Mouse (Mus musculus): ENCODE measurements around the gene Shroom4. TPM values are rescaled to one million over a fixed set of nuclear protein-coding genes. Genes with fewer than 3 reads are reported as not detected.

Gene Shroom4
- under 1 TPM; 0.21 to 0.30 TPM for total RNA-seq (2023)

DNA sequence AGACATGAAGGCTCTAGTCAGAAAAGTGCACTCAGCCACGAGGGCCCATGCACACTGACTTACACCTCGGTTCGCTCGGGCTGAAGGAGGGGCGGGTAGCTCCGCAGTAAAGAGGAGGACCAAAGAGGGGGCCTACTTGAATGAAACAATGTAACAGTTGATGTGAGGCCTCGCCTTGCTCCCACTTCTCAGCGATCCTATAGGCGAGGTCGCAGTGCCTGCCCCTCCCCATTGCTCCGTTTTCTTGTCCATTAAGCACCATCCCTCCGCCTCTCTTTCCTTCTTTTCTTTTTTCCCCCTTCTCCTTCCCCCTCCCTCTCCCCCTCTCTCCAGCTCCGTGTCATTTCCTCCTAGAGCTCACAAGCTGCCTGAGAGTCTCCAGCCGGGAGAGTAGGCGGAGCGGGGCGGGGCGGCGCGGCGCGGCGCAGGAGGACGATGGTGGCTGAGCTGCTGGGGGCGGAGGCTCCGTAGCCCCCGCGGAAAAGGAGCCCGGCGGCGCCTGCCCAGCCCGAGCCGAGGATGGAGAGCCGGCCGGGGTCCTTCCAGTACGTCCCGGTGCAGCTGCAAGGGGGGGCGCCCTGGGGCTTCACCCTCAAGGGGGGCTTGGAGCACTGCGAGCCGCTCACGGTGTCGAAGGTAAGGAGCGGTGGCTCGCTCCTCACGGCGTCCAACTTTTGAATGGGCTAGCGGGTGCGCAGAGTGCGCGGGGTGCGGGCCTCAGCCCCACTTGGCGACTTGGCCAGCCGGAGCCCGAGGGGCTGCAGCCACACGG lies at the start of gene Shroom4:
Gene Shroom4, plus strand, starts transcription at position 229 of the 772 bp plus-strand sequence.

Other genes with a start within 250 kb of the Shroom4 start
- not detected for gene Nudt10, start 226.8 kb upstream of the Shroom4 start, total RNA-seq (2023)
- gene Bmp15, start 79.1 kb upstream of the Shroom4 start, total RNA-seq (2023), result not detected